Mouse (Mus musculus) embryo, embryonic 9.5 days (tissue): Measurements from ENCODE around the gene Dock10.

Experiments used
- DNase-seq: peaks from one replicate; pipeline ENCODE4 v3.0.0-alpha.2; 2017; ENCODE audit errors: extremely low spot score

Gene Dock10

DNA sequence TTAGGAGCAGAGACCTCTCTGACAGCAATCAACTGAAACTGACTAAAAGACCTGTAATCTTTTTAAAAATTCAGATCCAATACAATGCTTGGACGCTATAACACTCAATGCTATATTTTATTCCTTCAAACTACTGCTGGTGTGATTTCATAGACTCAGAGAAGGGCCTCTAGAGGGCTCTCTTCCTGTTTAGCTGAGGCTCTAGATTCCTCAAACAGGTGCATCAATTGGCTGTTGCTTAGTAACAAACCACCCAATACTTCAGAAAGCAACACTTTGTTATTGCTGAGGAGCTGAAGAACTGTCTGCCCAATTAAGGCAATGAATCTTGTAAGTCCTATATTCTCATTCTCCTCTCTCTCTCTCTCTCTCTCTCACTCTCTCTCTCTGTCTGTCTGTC lies 30.1 kb downstream of the Dock10 start:
- DNase-seq = no peak

DNA sequence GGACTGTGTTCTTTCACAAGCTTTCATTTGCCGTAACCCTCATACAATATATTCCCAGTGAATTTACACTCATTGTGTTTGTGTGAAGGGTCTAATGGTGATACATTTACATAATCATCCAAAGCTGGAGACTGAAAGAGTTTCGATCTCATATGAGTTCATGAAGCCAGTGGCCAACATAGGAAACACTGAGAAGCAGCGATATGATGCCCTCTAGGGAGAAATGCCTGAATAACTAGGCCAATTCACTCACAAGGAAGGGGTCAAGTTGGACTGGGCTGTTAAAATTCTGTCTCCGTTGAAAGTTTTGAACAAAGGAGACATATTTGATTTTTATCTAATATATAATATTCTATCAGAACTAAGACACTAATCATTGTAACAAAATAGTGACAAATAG lies 30.9 kb downstream of the Dock10 start:
- DNase-seq = no peak

DNA sequence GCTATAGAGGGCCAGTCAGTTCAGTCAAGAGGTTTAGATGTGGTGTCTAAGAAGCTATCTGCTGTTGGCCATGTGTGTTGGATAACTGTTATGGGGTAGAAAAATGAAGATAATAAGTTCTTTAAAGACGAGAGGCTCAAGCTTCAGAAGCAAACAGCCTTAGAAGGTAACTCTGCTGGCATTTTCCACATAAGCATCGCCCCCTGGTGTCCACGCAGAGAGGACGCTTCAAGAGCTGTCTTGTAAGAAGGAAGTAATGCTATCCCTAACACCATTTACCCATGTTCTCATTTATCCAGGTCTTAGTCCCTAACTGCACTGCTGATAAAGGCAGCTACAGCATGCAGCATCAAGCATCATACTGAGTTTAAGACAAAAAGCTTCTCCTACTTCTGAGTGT lies 35.7 kb downstream of the Dock10 start:
- peak; percentile 12 for DNase-seq

DNA sequence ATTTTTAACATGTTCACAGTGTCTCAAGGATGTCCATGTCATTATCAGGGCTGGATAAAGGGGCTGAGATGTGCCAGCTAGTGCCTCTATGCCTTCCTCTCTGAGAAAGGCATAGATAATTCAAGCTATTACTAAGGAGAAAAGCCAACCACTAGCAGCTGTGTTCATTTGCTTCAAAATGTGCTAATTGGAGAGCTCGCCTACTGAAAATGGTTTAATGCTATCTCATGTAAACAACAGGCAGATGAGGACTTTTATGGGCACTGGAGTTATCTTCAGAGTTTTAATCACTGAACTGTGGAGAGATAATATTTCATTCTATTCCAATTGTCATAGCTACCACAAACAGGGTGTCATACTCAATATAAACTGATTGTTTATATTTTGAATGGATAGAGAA lies 36.3 kb downstream of the Dock10 start:
- DNase-seq = no peak

DNA sequence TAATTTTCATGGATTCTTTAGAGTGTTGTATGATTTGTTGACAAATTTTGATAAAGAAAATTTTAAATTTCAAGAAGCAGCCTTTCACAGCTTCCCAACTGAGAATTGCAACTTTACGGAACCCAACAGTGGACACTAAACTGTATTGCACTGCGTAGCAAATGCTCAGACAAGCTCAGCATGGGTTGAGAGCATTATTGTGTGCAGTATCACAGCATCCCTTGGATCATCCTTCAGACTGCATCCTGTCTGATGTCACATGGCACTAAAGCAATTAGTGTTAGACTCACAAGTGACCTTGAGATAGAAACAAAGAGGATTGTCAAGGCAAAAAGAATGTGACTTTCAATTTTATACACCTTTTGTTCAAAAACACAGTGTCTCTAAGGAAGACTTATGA lies 37.1 kb downstream of the Dock10 start:
- no peak for DNase-seq

DNA sequence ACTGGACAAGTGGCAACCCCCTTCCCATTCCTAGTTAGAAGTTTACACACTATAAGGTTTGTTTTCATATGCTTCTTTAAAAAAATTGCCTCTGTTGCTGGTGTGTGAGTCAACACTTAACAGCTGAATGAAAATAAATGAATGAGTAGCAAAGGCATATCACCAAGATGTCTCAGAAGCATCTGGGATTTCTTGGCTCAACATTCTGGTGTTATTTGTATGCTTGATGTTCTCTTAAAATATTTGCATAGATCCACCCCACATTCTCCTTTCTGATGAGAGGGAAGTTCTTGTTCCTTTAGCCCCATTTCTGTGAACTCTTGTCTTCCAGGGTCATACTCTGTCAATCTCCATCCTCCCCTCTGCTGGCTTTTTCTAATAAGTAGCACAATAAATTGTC lies 38.2 kb downstream of the Dock10 start:
- DNase-seq = no peak

DNA sequence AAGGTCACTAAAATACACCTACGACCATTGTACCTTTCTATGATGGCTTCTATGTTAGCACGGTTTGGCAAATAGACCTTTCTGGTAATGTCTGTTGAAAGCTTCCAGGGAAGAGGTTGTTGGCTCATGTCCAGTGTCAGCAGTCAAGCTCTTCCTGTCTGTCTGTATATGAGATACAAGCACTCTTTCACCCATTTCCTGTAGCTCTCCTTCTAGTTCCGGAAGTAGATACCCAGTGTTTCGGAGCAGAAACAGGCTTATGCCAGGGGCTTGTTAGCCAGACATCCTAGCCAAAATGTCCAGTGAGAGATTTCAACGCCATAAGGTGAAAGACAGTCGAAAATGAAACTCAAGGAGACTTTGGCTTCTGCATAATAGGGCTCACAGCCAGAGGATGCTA lies 38.9 kb downstream of the Dock10 start:
- DNase-seq = no peak

DNA sequence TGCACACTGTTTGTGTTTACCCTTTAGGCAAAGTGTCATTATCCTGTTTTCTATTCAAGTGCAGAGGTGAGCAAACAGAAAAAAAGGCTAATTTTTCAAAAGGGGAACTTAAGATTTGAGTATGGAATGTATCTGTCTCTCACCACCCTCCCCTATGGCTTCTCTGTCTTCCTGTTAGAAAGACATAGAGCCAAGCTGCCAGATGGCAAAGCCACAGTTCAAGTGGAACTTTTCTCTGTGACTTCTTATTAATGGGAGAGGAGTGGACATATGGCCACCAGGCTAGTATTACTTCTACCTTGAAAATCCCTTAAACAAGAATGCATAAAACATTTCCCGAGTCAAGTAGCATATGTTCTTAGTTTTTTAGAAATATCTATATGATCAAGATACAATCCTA lies 39.7 kb downstream of the Dock10 start:
- no peak for DNase-seq

DNA sequence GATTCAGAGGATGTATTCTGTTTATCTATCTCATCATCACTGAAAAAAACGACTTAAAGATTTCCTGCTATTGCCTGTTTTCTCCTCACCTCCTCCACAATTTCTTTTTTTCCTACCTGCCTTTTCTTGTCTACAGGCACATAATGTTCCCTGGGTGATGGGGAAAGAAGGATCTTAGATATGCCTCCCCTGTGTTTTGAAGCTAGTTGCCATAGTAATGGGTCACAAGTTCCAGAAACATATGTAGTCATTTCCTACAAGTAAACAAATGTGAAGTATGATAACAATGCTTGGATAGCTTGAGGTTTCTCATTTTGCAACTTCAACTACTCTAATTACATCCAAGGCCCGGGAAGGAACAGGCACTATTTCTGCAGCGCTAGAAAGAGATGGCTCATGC lies 42.4 kb downstream of the Dock10 start:
- DNase-seq = no peak

DNA sequence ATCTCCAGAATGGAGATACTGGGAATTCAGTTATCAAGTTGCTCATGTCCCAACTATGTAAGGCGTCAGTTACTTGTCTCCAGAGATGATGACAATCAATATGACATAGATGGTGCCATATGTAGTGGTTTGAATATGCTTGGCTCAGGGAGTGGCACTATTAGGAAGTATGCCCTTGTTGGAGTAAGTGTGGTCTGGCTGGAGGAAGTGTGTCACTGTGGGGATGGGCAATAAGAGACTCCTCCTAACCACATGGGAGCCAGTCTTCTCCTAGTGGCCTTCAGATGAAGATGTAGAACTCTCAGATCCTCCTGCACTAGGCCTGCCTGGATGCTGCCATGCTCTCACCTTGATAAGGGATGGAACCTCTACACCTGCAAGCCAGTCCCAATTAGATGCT lies 44.4 kb downstream of the Dock10 start:
- DNase-seq = no peak

DNA sequence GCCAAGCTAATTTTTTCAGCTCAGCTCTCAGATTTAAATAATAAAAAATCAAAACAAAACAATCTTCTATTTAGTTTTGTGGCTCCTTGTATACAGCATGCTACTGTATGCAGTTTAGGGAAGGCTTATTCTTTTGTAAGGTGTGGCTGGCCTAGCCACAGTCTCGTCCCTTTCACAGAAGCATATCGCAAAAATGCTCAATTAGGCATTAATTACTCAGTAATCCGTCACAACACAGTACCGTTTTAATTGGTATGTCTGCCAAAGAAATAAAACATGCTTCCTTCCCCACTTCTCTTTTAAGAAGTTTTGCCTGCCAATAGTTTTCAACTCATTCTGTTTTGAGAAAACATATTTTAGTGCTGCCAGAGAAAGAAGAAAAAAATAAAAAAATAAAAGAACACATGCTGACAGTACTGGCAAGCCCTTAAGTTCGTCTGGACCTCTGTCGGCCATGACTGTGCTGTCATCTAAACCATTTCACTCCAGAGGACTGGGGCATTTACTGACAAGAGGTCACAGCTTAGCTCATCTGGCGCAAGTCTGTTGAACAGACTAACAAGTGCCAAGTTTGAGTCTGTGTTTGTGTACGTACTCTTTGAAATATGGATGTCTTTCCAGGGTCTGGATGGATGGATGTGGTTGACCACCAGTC lies 47.6 kb downstream of the Dock10 start:
- no peak for DNase-seq

DNA sequence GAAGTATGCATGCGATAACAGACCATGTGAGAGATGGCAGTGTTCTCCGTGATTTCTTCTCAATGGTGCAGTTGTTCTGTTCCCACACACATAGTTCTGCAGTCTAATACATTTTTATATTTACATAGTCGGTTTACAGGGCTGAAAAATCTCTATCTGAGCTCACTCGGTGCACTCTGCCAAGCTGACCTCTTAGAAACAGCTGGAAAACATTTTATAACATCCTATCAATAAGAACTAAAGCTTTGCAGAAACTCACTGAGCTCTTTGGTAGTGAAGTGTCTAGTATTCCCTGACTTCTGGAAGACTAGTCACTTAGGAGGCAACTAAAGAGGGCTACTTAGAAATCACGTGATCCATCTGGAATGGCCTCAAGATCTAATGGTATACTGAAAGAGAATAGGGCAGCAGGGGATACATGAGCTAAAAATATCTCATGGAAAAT lies 48.2 kb downstream of the Dock10 start:
- DNase-seq = no peak

DNA sequence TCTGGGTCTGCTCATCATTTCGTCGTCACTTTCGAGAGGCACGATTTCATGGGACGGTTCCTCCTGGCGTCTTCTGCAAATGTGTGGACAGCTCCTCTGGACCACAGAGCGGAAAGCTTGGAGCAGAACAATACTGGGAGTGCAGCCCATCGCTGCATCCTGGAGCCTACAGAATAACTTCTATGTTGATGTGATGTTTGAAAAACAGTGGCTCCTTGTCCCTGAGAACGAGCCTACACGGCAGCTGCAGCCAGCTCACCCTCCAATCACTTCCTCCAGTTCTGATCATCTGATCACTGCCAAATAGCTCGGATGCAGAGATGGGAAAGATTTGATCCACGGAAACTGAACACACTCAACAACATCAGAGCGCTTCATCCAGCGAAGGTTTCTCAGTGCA lies 49.0 kb downstream of the Dock10 start:
- no peak for DNase-seq

DNA sequence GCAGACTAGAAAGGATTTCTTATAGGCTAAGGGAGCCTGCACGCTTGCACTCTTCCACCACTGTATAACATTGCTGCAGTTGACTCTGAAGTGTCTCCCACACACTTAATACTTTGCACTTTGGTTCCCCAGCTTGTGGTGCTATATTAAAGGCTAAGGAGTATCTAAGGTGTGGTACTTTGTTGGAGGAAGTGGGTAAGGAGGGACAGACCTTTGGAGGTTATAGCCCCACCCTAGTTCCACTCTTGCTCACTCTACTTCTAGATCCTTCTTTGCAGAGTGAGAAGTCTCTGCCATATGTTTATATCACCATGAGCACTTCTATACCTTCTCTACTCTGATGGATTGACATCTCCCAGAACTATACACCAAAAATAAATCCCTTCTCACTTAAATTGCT lies 55.0 kb downstream of the Dock10 start:
- DNase-seq = no peak

DNA sequence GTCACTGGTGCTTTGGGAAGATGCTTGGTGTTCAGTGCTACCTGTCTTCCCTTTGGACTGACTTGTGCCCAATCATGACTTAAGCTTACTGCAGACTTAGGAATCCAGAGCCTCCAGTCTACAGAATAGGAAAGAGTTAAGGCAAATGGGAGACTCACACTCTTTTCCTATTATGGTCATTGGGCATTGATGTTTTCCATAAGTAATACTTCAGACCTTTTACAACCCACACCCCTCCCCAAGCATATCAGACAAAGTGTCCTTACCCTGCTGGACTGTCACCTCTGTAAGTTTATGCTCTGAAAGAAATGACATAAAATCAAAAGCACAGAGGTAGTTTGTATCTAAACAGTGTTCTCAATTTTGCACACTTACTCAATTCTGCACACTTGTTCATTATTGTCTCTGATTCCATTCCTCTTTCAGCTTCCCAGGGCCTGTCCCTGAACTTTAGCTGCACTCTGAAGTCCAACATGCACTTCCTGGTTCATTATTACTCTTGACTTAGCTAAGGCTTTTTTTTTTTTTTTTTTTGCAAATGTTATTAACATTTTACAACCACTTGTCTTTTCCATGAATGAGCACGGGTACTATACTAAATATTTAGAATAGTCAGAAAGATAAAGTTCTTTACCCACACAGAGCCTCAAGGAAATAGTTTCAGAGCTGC lies 82.2 kb downstream of the Dock10 start:
- DNase-seq = no peak

DNA sequence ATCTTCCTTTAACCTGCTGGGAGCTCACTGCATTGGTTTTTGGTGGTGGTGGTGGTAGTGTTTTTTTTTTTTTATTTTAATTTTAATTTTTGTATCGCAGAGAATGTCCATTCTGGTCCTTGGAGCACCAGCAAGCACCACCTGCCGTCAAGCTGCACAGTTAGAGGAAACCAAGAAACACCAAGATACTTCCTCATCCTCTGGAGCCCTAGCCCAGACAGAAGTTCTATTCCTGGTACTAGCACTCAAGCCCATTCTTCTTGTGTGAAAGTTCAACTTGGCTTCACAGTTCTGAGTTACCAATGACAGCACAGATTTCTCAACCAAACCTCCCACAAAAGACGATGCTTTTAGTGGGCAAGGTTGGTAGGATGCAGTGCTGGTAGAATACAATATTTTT lies 86.6 kb downstream of the Dock10 start:
- no peak for DNase-seq

DNA sequence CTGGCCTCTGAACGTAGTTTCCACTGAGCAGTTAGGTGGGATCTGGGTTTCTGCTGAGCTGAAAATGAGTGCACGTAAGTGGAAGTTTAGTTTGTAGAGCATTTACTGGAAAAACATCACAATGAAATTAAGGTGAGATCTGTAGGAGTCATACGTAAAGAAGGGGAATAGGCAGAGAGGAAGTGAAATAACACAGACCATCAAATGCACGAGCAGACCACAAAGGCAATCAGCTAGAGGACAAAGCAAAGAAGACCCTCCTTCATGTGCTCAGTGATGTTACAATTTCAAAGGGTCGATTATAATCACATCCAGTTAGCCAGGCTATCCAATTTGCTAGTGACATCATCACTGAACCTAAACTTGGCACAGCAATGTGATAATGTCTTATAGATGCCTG lies 87.3 kb downstream of the Dock10 start:
- no peak for DNase-seq

DNA sequence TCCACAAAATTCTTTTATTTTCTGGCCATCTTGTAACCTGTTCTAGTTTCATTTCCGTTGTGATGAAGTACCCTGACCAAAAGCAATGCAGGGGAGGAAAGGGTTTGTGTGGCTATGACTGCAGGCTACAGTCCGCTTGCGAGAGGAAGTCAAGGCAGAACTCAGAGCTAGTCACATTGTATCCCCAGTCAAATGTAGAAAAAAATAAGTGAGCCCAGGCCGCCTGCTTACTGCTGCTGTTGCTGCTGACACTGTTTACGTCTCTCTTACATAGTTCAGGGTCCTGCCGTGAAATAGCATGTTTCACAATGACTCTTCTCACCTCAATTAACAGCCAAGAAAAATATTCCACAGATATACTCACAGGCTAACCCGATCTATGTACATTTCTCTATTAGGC lies 87.9 kb downstream of the Dock10 start:
- no peak for DNase-seq

DNA sequence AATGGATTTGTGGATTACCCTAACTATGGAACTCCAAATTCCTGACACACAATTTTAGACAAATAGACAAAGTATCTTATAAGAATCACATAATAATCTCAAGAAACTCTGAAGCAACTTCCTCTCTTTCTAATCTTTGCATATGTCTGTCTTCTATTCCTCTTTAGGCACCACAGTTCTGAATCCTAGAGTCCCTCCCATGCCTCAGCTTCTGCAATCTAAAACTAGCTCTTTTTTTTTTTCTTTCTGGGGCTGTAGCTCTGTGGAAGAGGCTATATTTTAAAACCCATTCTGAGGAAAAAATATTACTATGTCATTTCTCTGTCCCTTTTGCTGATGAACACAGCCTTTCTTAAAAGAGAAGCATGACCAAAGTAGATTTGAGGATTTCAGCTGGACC lies 92.6 kb downstream of the Dock10 start:
- no peak for DNase-seq

DNA sequence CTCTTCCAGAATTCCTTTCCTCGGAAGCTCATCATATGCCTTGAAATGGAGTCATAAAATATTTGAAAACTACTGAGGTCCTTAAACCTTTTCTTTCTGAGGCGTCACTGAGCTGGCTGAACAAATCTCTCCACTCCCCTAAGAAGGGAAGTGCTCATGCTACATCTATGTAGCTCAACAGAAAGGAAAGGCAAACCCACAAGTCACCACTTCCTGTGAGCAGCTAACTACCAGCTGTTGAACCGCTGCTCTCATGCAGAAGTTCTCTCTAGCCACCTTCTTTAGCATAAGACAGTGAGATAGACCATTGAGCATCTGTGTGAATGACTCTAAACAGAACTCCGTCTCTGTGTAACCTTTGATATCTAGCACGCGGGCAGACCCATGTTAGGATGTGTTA lies 93.2 kb downstream of the Dock10 start:
- DNase-seq = no peak

DNA sequence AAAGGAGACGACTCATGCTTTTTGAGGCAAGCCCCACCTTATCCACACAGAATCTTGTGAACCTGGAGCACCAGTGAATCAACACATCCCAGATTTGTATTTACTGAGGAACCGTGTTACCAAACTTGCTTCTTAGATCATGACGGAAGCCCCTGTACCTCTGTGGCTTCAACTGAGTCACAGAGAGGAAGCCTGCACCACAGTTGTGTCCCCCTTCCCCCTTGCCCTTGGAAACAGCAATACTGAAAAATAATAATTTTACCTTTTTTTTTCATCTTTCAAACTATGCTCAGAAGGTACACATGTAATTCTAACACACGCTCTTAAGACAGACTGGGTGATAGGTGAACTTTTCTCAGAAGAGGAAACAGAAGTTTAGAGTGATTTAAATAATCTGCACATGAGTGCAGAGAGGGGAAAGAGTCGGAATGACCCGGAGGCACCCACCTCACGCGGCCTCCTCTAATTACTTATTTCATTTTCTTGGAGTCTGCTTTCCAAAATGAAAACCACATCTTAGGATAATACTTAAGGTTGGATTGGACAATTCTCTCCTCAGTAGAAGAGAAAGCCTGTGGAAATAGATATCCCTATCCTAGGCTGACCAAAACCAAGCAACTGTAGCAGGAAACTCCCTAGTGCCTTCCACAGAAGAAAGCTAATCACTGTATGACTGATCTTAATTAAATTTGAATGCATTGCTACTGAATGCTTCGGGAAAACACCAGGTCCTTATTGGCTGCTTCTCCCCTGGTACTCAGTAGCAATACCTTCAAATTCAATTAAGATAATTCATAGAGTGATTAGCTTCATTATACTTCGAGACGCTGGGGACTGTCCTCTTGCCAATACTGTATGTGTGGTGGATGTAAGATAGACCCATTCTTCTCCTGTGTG lies 96.6 kb downstream of the Dock10 start:
- no peak for DNase-seq

DNA sequence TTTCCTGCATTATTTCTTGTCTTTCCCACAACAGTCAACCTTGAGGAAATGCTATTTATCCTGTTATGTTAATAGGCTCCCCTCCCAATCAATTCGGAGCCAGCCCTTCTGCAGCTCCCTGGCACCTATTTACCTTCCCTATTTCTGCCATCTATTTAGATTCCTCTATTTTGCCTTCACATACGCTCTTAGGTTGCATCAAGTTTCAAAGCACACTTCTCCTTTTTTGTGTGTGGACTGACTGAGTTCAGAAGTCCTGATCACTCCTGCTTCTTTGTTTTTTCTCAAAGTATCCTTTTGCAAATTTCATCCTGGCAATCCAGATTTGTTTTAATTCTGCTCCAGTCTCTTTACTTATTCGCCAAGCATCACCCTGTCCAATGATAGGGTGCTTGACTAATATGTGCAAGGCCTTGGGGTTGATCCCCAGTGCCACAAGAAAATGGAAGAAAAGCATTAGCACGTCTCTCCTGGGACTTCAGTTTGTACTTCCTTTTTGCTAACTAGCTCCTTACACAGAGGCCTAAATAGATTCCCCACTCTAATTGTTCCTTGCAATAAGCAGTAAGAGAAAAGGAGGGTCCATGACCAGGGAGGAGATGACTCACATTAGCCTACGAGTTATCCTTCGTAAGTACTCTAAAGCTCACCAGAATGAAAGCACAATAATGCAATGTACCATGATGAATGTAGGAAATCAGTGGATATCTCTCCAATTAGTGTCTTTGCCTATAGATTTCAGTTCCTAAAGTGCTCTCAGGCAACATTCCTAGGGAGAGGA lies 98.7 kb downstream of the Dock10 start:
- DNase-seq = no peak
